Mouse (Mus musculus): ENCODE measurements at regions not wholly inside any gene's neighbourhood (a gene's known extent, or its start where the extent isn't known, plus 50 kb on each side); places are given as distances from the start of the nearest gene placed in this dataset.

GRCm38 (mm10) chr10:65244527-65244926 is 1154.5 kb upstream of the Lrrtm3 start:
- DNase-seq (ENCODE audit: inconsistent ontology term): no peak

- no peak for DNase-seq (ENCODE audit: inconsistent ontology term)
Observed at GRCm38 (mm10) chr10:65224130-65224529, 1134.1 kb upstream of the Lrrtm3 start.

GRCm38 (mm10) chr10:65221181-65221580 is 1131.1 kb upstream of the Lrrtm3 start:
- DNase-seq (ENCODE audit: inconsistent ontology term): no peak

GRCm38 (mm10) chr10:65219251-65219650 is 1129.2 kb upstream of the Lrrtm3 start:
- DNase-seq (ENCODE audit: inconsistent ontology term): no peak

GRCm38 (mm10) chr10:65216226-65216625 is 1126.1 kb upstream of the Lrrtm3 start:
- no peak for DNase-seq (ENCODE audit: inconsistent ontology term)

- no peak for DNase-seq (ENCODE audit: inconsistent ontology term)
Observed at GRCm38 (mm10) chr10:65215206-65215605, 1125.1 kb upstream of the Lrrtm3 start.

GRCm38 (mm10) chr10:65183659-65184058 is 1093.6 kb upstream of the Lrrtm3 start:
- DNase-seq (ENCODE audit: inconsistent ontology term): no peak

GRCm38 (mm10) chr10:65182597-65182996 is 1092.5 kb upstream of the Lrrtm3 start:
- no peak for DNase-seq (ENCODE audit: inconsistent ontology term)

- no peak for DNase-seq (ENCODE audit: inconsistent ontology term)
Observed at GRCm38 (mm10) chr10:65179101-65179500, 1089.0 kb upstream of the Lrrtm3 start.

GRCm38 (mm10) chr10:65154131-65154530 is 1064.1 kb upstream of the Lrrtm3 start:
- peak; percentile 91 for DNase-seq (ENCODE audit: inconsistent ontology term)

- DNase-seq (ENCODE audit: inconsistent ontology term): no peak
Observed at GRCm38 (mm10) chr10:65124940-65125610, 1035.0 kb upstream of the Lrrtm3 start.

GRCm38 (mm10) chr10:65118212-65118611 is 1028.1 kb upstream of the Lrrtm3 start:
- DNase-seq (ENCODE audit: inconsistent ontology term): no peak

- no peak for DNase-seq (ENCODE audit: inconsistent ontology term)
Observed at GRCm38 (mm10) chr10:65114586-65114985, 1024.5 kb upstream of the Lrrtm3 start.

- DNase-seq (ENCODE audit: inconsistent ontology term): peak; percentile 27
Observed at GRCm38 (mm10) chr10:65110729-65111128, 1020.7 kb upstream of the Lrrtm3 start.

GRCm38 (mm10) chr10:65107413-65107812 is 1017.3 kb upstream of the Lrrtm3 start:
- DNase-seq (ENCODE audit: inconsistent ontology term): no peak

GRCm38 (mm10) chr10:65084446-65084845 is 994.4 kb upstream of the Lrrtm3 start:
- no peak for DNase-seq (ENCODE audit: inconsistent ontology term)

GRCm38 (mm10) chr10:65081638-65082037 is 991.6 kb upstream of the Lrrtm3 start:
- no peak for DNase-seq (ENCODE audit: inconsistent ontology term)

GRCm38 (mm10) chr10:65058086-65058485 is 968.0 kb upstream of the Lrrtm3 start:
- no peak for DNase-seq (ENCODE audit: inconsistent ontology term)

All from Muller cell, postnatal 12 days (primary cell).